Comparison of ENCODE assay signal across 8 mouse cellular contexts in genomic region chrX:142813146-142813545, GRCm38 (mm10).
A peak's percentile ranks its signal among the peaks of the same experiment; 100 is the strongest.
DNase-seq lines count a peak whose midpoint lies in the region; ATAC-seq and TF ChIP-seq lines count a peak whose summit lies in the region.

No protein-coding gene starts in this region.

- no peaks in the 10 kb centered on the region for H3K4me1 ChIP-seq in hindbrain, embryonic 11.5 days (replicated peaks; ENCODE audit: control insufficient read depth, insufficient read depth, low read length)
- no peaks in the 10 kb centered on the region for H3K4me1 ChIP-seq in hindbrain, embryonic 16.5 days (ENCODE audit: control insufficient read depth, insufficient read depth, low read depth, low read length)
- H3K4me1 ChIP-seq in ES-Bruce4 (ENCODE audit: control insufficient read depth, insufficient read depth, low read length): no peaks in the 10 kb centered on the region
- no peaks in the 10 kb centered on the region for H3K4me1 ChIP-seq in hindbrain, embryonic 13.5 days (replicated peaks)
- no peaks in the 10 kb centered on the region for H3K4me1 ChIP-seq in liver, postnatal 0 days (ENCODE audit: insufficient read depth)

- no peaks in the 10 kb centered on the region for H3K9me3 ChIP-seq in hindbrain, embryonic 11.5 days (ENCODE audit: control insufficient read depth, low read length)
- H3K9me3 ChIP-seq in hindbrain, embryonic 16.5 days (ENCODE audit: control insufficient read depth, low read length): no peaks in the 10 kb centered on the region
- H3K9me3 ChIP-seq in ES-Bruce4 (replicated peaks; ENCODE audit: control insufficient read depth, insufficient read depth, low read length, poor library complexity, severe bottlenecking): no peaks in the 10 kb centered on the region
- H3K9me3 ChIP-seq in hindbrain, embryonic 13.5 days: no peaks in the 10 kb centered on the region
- H3K9me3 ChIP-seq in liver, postnatal 0 days (ENCODE audit: low read length): no peaks in the 10 kb centered on the region

- H3K9ac ChIP-seq in hindbrain, embryonic 11.5 days (ENCODE audit: low read depth, low read length): no peak overlapping the region
- H3K9ac ChIP-seq in hindbrain, embryonic 16.5 days (ENCODE audit: low read depth, low read length): no peak overlapping the region
- no peak overlapping the region for H3K9ac ChIP-seq in ES-Bruce4 (ENCODE audit: low read depth, poor library complexity, severe bottlenecking)
- H3K9ac ChIP-seq in hindbrain, embryonic 13.5 days: no peak overlapping the region
- H3K9ac ChIP-seq in liver, postnatal 0 days (replicated peaks): no peak overlapping the region

- H3K4me2 ChIP-seq in hindbrain, embryonic 11.5 days (replicated peaks; ENCODE audit: low read depth, low read length): no peak overlapping the region
- no peak overlapping the region for H3K4me2 ChIP-seq in hindbrain, embryonic 16.5 days (ENCODE audit: low read length)
- no peak overlapping the region for H3K4me2 ChIP-seq in hindbrain, embryonic 13.5 days
- H3K4me2 ChIP-seq in liver, postnatal 0 days (ENCODE audit: low read depth, low read length): no peak overlapping the region

- intact Hi-C loops in gastrocnemius, postnatal 36 days (cut with DNase I): no loop called here

- no peak overlapping the region for H3K4me3 ChIP-seq in hindbrain, embryonic 11.5 days (ENCODE audit: low read depth, low read length)
- no peak overlapping the region for H3K4me3 ChIP-seq in hindbrain, embryonic 16.5 days (ENCODE audit: low read length)
- H3K4me3 ChIP-seq in ES-Bruce4 (ENCODE audit: low read depth, low read length): no peak overlapping the region
- H3K4me3 ChIP-seq in hindbrain, embryonic 13.5 days: no peak overlapping the region
- H3K4me3 ChIP-seq in liver, postnatal 0 days (ENCODE audit: low read depth, low read length): no peak overlapping the region

- WGBS in hindbrain, embryonic 11.5 days: 15% methylated on average over 6 of the region's 6 CpGs
- 18% methylated on average over 6 of the region's 6 CpGs for WGBS in hindbrain, embryonic 16.5 days
- WGBS in hindbrain, embryonic 13.5 days: 18% methylated on average over 6 of the region's 6 CpGs
- WGBS in liver, postnatal 0 days (ENCODE audit: insufficient replicate concordance): 23% methylated on average over 6 of the region's 6 CpGs

- peak; percentile 40; the same call in 1 of the 2 replicates for ATAC-seq in hindbrain, embryonic 11.5 days (ENCODE audit: low FRiP score)
- ATAC-seq in hindbrain, embryonic 16.5 days: no peak
- ATAC-seq in hindbrain, embryonic 13.5 days (ENCODE audit: low FRiP score): peak; percentile 54; the same call in 1 of the 2 replicates
- ATAC-seq in liver, postnatal 0 days: no peak

- no peaks in the 10 kb centered on the region for H3K27me3 ChIP-seq in hindbrain, embryonic 11.5 days (ENCODE audit: control insufficient read depth, insufficient read depth, low read length)
- no peaks in the 10 kb centered on the region for H3K27me3 ChIP-seq in hindbrain, embryonic 16.5 days (replicated peaks; ENCODE audit: control insufficient read depth, insufficient read depth, low read length)
- H3K27me3 ChIP-seq in ES-Bruce4 (ENCODE audit: control insufficient read depth, insufficient read depth, low read length, poor library complexity, severe bottlenecking): no peaks in the 10 kb centered on the region
- no peaks in the 10 kb centered on the region for H3K27me3 ChIP-seq in hindbrain, embryonic 13.5 days
- no peaks in the 10 kb centered on the region for H3K27me3 ChIP-seq in liver, postnatal 0 days (ENCODE audit: insufficient read depth, low read length)
- H3K27me3 ChIP-seq in splenic B cell, adult 2 months (ENCODE audit: control insufficient read depth, insufficient read depth, low read length, poor library complexity, severe bottlenecking): no peaks in the 10 kb centered on the region

- H3K27ac ChIP-seq in hindbrain, embryonic 11.5 days (ENCODE audit: low read depth, low read length): no peak overlapping the region
- H3K27ac ChIP-seq in hindbrain, embryonic 16.5 days (ENCODE audit: low read depth, low read length): no peak overlapping the region
- H3K27ac ChIP-seq in ES-Bruce4 (ENCODE audit: insufficient read depth, low read length): no peak overlapping the region
- H3K27ac ChIP-seq in hindbrain, embryonic 13.5 days: no peak overlapping the region
- no peak overlapping the region for H3K27ac ChIP-seq in liver, postnatal 0 days (ENCODE audit: low read depth)

- peak; percentile 66 for DNase-seq in hindbrain, embryonic 11.5 days (ENCODE audit: low spot score)
- DNase-seq in brain, adult 2 months (ENCODE audit: low read depth, low spot score): peak; percentile 60
- peak; percentile 41 for DNase-seq in liver, postnatal 0 days
- peak; percentile 50 for DNase-seq in splenic B cell, adult 2 months (ENCODE audit: low read depth, low spot score)
- no peak for DNase-seq in gastrocnemius, postnatal 36 days

- TF ChIP-seq CTCF in ES-Bruce4 (IDR thresholded peaks at IDR 0.05; ENCODE audit: low read depth, low read length): peak; percentile 40
- TF ChIP-seq CTCF in liver, postnatal 0 days (IDR thresholded peaks at IDR 0.05; ENCODE audit: low read depth): peak; percentile 63

- H3K36me3 ChIP-seq in hindbrain, embryonic 11.5 days (ENCODE audit: control insufficient read depth, insufficient read depth, low read length): no peaks in the 10 kb centered on the region
- no peaks in the 10 kb centered on the region for H3K36me3 ChIP-seq in hindbrain, embryonic 16.5 days (ENCODE audit: control insufficient read depth, insufficient read depth, low read length)
- H3K36me3 ChIP-seq in ES-Bruce4 (ENCODE audit: control insufficient read depth, insufficient read depth, low read length, poor library complexity, severe bottlenecking): no peaks in the 10 kb centered on the region
- H3K36me3 ChIP-seq in hindbrain, embryonic 13.5 days: no peaks in the 10 kb centered on the region
- no peaks in the 10 kb centered on the region for H3K36me3 ChIP-seq in liver, postnatal 0 days (replicated peaks; ENCODE audit: insufficient read depth, low read length)
- H3K36me3 ChIP-seq in splenic B cell, adult 2 months (ENCODE audit: control insufficient read depth, insufficient read depth, low read length, poor library complexity, severe bottlenecking): no peaks in the 10 kb centered on the region

- TF ChIP-seq POLR2A in ES-Bruce4 (IDR thresholded peaks at IDR 0.05; ENCODE audit: insufficient read depth, low read length): no peak

- no peak for TF ChIP-seq EP300 in ES-Bruce4 (IDR thresholded peaks at IDR 0.05; ENCODE audit: insufficient read depth, low read depth, low read length)
- TF ChIP-seq EP300 in liver, postnatal 0 days (IDR thresholded peaks at IDR 0.05; ENCODE audit: low read depth): no peak

Comparison
In these comparisons a context has a peak if more than half of its experiments do, and no peak if none do; other contexts are left out.
1. ATAC-seq: peak in hindbrain, embryonic 11.5 days (single experiment) and hindbrain, embryonic 13.5 days (single experiment); none in hindbrain, embryonic 16.5 days (single experiment) and liver, postnatal 0 days (single experiment).
2. DNase-seq: peak in hindbrain, embryonic 11.5 days (single experiment), brain, adult 2 months (single experiment), liver, postnatal 0 days (single experiment) and splenic B cell, adult 2 months (single experiment); none in gastrocnemius, postnatal 36 days (0 of 2).